10 mouse cellular contexts compared by ENCODE assay signal in genomic region chr14:103096621-103097020, GRCm38 (mm10). TPM values are rescaled to one million over a fixed set of nuclear protein-coding genes. Genes with fewer than 3 reads are reported as not detected.
A peak's percentile ranks its signal among the peaks of the same experiment; 100 is the strongest.
DNase-seq lines count a peak whose midpoint lies in the region; ATAC-seq and TF ChIP-seq lines count a peak whose summit lies in the region.
"Had no signal": no experiment of that assay in that cellular context is flagged by ENCODE, and none has a peak within 500 bp of the region (broad histone marks: within the 10 kb centered on the region; RNA-seq: fewer than 3 reads in every experiment).

No protein-coding gene starts in this region.

- no peak overlapping the region for H3K9ac ChIP-seq in heart, embryonic 13.5 days
- no peak overlapping the region for H3K9ac ChIP-seq in midbrain, embryonic 14.5 days (replicated peaks; ENCODE audit: low read length)
- H3K9ac ChIP-seq: liver, embryonic 15.5 days had no signal

- no peak for TF ChIP-seq POLR2A in cerebellum, adult 2 months (IDR thresholded peaks at IDR 0.05; ENCODE audit: borderline replicate concordance, insufficient read depth, low read length)

- no peaks in the 10 kb centered on the region for H3K9me3 ChIP-seq in heart, embryonic 13.5 days
- H3K9me3 ChIP-seq in midbrain, embryonic 14.5 days (ENCODE audit: control insufficient read depth, low read length), result no peaks in the 10 kb centered on the region
- H3K9me3 ChIP-seq: liver, embryonic 15.5 days had no signal

- ATAC-seq in cerebellum, adult (ENCODE audit: insufficient number of reproducible peaks, low FRiP score, low TSS enrichment), result no peak
- ATAC-seq in heart, embryonic 13.5 days (ENCODE audit: extremely low read depth, insufficient number of reproducible peaks, low FRiP score, low TSS enrichment), result no peak
- no peak for ATAC-seq in midbrain, embryonic 14.5 days (ENCODE audit: low FRiP score, low TSS enrichment)

- TF ChIP-seq CTCF in cerebellum, adult 2 months (IDR thresholded peaks at IDR 0.05; ENCODE audit: borderline replicate concordance, insufficient read depth, low read depth, low read length), result no peak
- TF ChIP-seq CTCF in layer of hippocampus, adult 2 months (conservative IDR thresholded peaks at IDR 0.05), result no peak

- DNase-seq in cerebellum, adult 2 months, result no peak
- no peak for DNase-seq in layer of hippocampus, adult 2 months (ENCODE audit: low spot score in 2 of 2)
- no peak for DNase-seq in layer of hippocampus, adult 9-10 months (ENCODE audit: low spot score)
- DNase-seq in midbrain, embryonic 14.5 days, result no peak
- DNase-seq in ovary, postnatal 14 days (ENCODE audit: low spot score), result no peak
- DNase-seq in kidney, postnatal 4 days, result no peak
- DNase-seq: gastrocnemius, postnatal 36 days had no signal

- 6% methylated on average over 6 of the region's 6 CpGs for WGBS in cerebellum, adult 2 months
- WGBS in heart, embryonic 13.5 days, result 76% methylated on average over 6 of the region's 6 CpGs
- WGBS in midbrain, embryonic 14.5 days, result 84% methylated on average over 6 of the region's 6 CpGs

- H3K36me3 ChIP-seq in heart, embryonic 13.5 days, result peaks cover 30% of the 10 kb centered on the region
- peaks cover 28% of the 10 kb centered on the region for H3K36me3 ChIP-seq in midbrain, embryonic 14.5 days (ENCODE audit: control insufficient read depth, insufficient read depth, low read length)

- H3K4me2 ChIP-seq in heart, embryonic 13.5 days, result peak overlapping the region; percentile 62
- H3K4me2 ChIP-seq in midbrain, embryonic 14.5 days (ENCODE audit: low read length), result peak overlapping the region; percentile 71

- H3K4me3 ChIP-seq in cerebellum, adult 2 months (replicated peaks; ENCODE audit: insufficient read depth, low read depth, low read length), result peak overlapping the region; percentile 5
- H3K4me3 ChIP-seq in layer of hippocampus, adult 2 months, result peak overlapping the region; percentile 83; the same call in 1 of the 2 replicates
- H3K4me3 ChIP-seq in heart, embryonic 13.5 days, result peak overlapping the region; percentile 95
- no peak overlapping the region for H3K4me3 ChIP-seq in midbrain, embryonic 14.5 days (replicated peaks; ENCODE audit: low read depth, low read length)

- H3K27me3 ChIP-seq in cerebellum, adult 2 months (ENCODE audit: control insufficient read depth, insufficient read depth, low read length), result no peaks in the 10 kb centered on the region
- no peaks in the 10 kb centered on the region for H3K27me3 ChIP-seq in heart, embryonic 13.5 days (replicated peaks)
- no peaks in the 10 kb centered on the region for H3K27me3 ChIP-seq in midbrain, embryonic 14.5 days (ENCODE audit: control insufficient read depth, insufficient read depth, low read length)
- H3K27me3 ChIP-seq: liver, embryonic 15.5 days had no signal

- H3K27ac ChIP-seq in cerebellum, adult 2 months (ENCODE audit: insufficient read depth, low read length), result no peak overlapping the region
- H3K27ac ChIP-seq in layer of hippocampus, adult 2 months, result no peak overlapping the region; the same call in 1 of the 2 replicates
- no peak overlapping the region for H3K27ac ChIP-seq in heart, embryonic 13.5 days (replicated peaks)
- no peak overlapping the region for H3K27ac ChIP-seq in midbrain, embryonic 14.5 days (replicated peaks; ENCODE audit: low read depth, low read length)
- H3K27ac ChIP-seq: liver, embryonic 15.5 days had no signal

- peaks cover 17% of the 10 kb centered on the region for H3K4me1 ChIP-seq in cerebellum, adult 2 months (ENCODE audit: control insufficient read depth, insufficient read depth, low read length)
- peaks cover 44% of the 10 kb centered on the region for H3K4me1 ChIP-seq in heart, embryonic 13.5 days
- H3K4me1 ChIP-seq in midbrain, embryonic 14.5 days (ENCODE audit: control insufficient read depth, insufficient read depth, low read length), result peaks cover 20% of the 10 kb centered on the region

RNA-seq across cellular contexts. Expression of gene Fbxl3, which starts 2.7 kb away (rescaled TPM):
- 141 and 158 TPM in 2 replicates for polyA plus RNA-seq in cerebellum, adult 2 months (2012; rRNA removed)
- total RNA-seq in layer of hippocampus, adult 2 months (2021), result 100 to 1,000 TPM; 101 to 102 TPM
- 18.0 and 18.8 TPM in 2 replicates for polyA plus RNA-seq in heart, embryonic 13.5 days (2015; fragmentation: Nextera tagmentation; extraction: Ambion mirVana)
- polyA plus RNA-seq in midbrain, embryonic 14.5 days (2014; fragmentation: Nextera tagmentation; extraction: Ambion mirVana), result 30.4 and 36.2 TPM in 2 replicates

RNA-seq across cellular contexts. Expression of gene Cln5, which starts 26.6 kb away (rescaled TPM):
- polyA plus RNA-seq in cerebellum, adult 2 months (2012; rRNA removed), result 25.8 and 27.9 TPM in 2 replicates
- 10 to 100 TPM; 10.1 to 10.2 TPM for total RNA-seq in layer of hippocampus, adult 2 months (2021)
- 24.6 and 29.4 TPM in 2 replicates for polyA plus RNA-seq in heart, embryonic 13.5 days (2015; fragmentation: Nextera tagmentation; extraction: Ambion mirVana)
- 9.0 and 13.3 TPM in 2 replicates for polyA plus RNA-seq in midbrain, embryonic 14.5 days (2014; fragmentation: Nextera tagmentation; extraction: Ambion mirVana)

RNA-seq across cellular contexts. Expression of gene Acod1, which starts 49.8 kb away (rescaled TPM):
- polyA plus RNA-seq in cerebellum, adult 2 months (2012; rRNA removed), result 0.10 TPM in 1 of 2 replicates, not detected in the other
- not detected for total RNA-seq in layer of hippocampus, adult 2 months (2021)
- 0.13 TPM in 1 of 2 replicates, not detected in the other for polyA plus RNA-seq in heart, embryonic 13.5 days (2015; fragmentation: Nextera tagmentation; extraction: Ambion mirVana)
- polyA plus RNA-seq in midbrain, embryonic 14.5 days (2014; fragmentation: Nextera tagmentation; extraction: Ambion mirVana), result 0.24 TPM in 1 of 2 replicates, not detected in the other
- total RNA-seq: gastrocnemius, postnatal 36 days had no signal
